Mouse (Mus musculus): Measurements from ENCODE around the gene Hrc. TPM values are rescaled to one million over a fixed set of nuclear protein-coding genes. Genes with fewer than 3 reads are reported as not detected.
A peak's percentile ranks its signal among the peaks of the same experiment; 100 is the strongest.

Gene Hrc
- total and polyA plus RNA-seq, 3 experiments = 0.10 to 0.21 TPM; not detected in 1

DNA sequence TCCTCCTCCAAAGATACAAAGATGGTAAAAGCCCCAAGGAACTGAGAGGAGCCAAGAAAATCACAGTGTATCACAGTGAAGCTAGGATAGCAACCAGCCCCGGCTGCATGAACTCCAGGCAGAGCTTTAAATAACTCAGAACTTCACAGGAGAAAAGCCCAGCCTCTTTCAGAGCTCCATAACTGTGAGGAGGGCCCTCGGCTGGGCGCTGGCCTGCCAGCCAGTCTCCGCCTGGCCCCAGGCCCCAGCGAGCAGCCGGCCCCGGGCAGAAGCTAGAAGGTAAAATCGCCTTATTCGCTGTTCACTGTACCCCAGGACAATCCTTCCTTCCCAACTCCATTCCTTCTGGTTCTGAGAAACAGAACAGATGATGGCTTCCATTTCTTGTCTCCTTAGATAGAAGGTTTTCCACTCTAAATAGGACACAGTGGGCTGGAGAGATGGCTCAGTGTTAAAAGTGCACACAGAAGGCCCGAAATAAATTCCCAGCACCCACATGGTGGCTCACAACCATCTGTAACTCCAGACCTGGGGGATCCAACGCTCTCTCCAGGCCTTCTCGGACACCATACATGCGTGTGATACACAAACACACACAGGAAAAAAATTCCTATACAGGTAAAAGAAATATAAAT, 6.1 kb upstream of the Hrc start:
- in situ Hi-C loops (cut with MboI; ENCODE audit: low pct_ligation_motif_present, low pct_unique_long_range_greater_than_20kb, low sequenced_read_pairs) (no loop called here), dilution Hi-C loops (cut with MboI; ENCODE audit: extremely low pct_ligation_motif_present, extremely low pct_unique_long_range_greater_than_20kb, low sequenced_read_pairs) (no loop called here)
- Histone ChIP-seq H3K79me2 (replicated peaks; ENCODE audit: control insufficient read depth, extremely low read depth, insufficient read depth, poor library complexity, severe bottlenecking) (no peaks in the 10 kb centered on the region), H3K4me3 (replicated peaks in 1 of 3; ENCODE audit: low read depth in 2 of 3, low read length in 2 of 3, poor library complexity in 1 of 3) (no peak overlapping the region), H3K36me3 (replicated peaks in 1 of 2; ENCODE audit: control insufficient read depth in 1 of 2, insufficient read depth in 1 of 2, low read length in 1 of 2) (peaks cover 0 to 7% of the 10 kb centered on the region in 2 experiments), H3K9ac (ENCODE audit: insufficient read depth, low read depth) (no peak overlapping the region), H3K27ac (ENCODE audit: insufficient read depth, low read depth) (no peak overlapping the region), H3K4me1 (ENCODE audit: control insufficient read depth in 1 of 2, insufficient read depth in 2 of 2) (peaks cover 6 to 10% of the 10 kb centered on the region in 2 experiments; a peak in 3 of 4 replicates), H3K4me2 (ENCODE audit: insufficient read depth, low read depth, poor library complexity, severe bottlenecking) (no peak overlapping the region), H3K9me3 (replicated peaks; ENCODE audit: low read length) (peaks cover 18% of the 10 kb centered on the region), H3K27me3 (replicated peaks) (peaks cover 38% of the 10 kb centered on the region)
- DNase-seq (ENCODE audit: extremely low read depth) = no peak
- no peak for TF ChIP-seq NELFE (IDR thresholded peaks at IDR 0.05; ENCODE audit: low read depth, low read length)
- no peak for TF ChIP-seq IRF4 (IDR thresholded peaks at IDR 0.05; ENCODE audit: low read depth, low read length)
- TF ChIP-seq EP300 (IDR thresholded peaks at IDR 0.05; ENCODE audit: low read length) = no peak

DNA sequence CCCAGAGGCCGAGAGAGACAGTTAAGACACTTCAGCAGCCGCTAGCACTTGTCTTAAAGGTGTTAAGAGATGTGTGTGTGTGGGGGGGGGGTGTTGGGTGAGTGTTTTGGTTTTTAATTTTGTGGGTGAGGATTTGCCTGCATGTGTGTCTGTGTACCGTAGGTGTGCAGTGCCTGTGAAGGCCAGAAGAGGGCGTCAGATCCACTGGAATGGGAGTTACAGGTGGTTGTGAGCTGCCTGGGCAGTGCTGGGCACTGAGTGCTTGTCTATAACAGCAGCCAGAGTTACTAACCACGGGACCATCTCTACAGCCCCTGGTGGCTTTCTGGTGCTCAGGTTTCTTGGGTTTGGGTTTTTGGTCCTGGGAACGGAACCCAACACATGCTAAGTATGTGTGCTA, 3.6 kb upstream of the Hrc start:
- no peaks in the 10 kb centered on the region for H3K79me2 ChIP-seq (replicated peaks; ENCODE audit: control insufficient read depth, extremely low read depth, insufficient read depth, poor library complexity, severe bottlenecking)
- in situ Hi-C loops (cut with MboI; ENCODE audit: low pct_ligation_motif_present, low pct_unique_long_range_greater_than_20kb, low sequenced_read_pairs) (no loop called here), dilution Hi-C loops (cut with MboI; ENCODE audit: extremely low pct_ligation_motif_present, extremely low pct_unique_long_range_greater_than_20kb, low sequenced_read_pairs) (no loop called here)
- H3K9ac ChIP-seq (ENCODE audit: insufficient read depth, low read depth) = no peak overlapping the region
- H3K4me2 ChIP-seq (ENCODE audit: insufficient read depth, low read depth, poor library complexity, severe bottlenecking) = no peak overlapping the region
- H3K36me3 ChIP-seq (replicated peaks in 1 of 2; ENCODE audit: control insufficient read depth in 1 of 2, insufficient read depth in 1 of 2, low read length in 1 of 2) = peaks cover 0 to under 1% of the 10 kb centered on the region in 2 experiments
- peaks cover 15 to 20% of the 10 kb centered on the region in 2 experiments for H3K4me1 ChIP-seq (ENCODE audit: control insufficient read depth in 1 of 2, insufficient read depth in 2 of 2)
- H3K9me3 ChIP-seq (replicated peaks; ENCODE audit: low read length) = peaks cover 10% of the 10 kb centered on the region
- peak in 1 of 2 experiments; percentile 36; a peak in 2 of 4 replicates for TF ChIP-seq CTCF (conservative IDR thresholded peaks at IDR 0.05 in 1 of 2, IDR thresholded peaks at IDR 0.05 in 1 of 2; ENCODE audit: low read depth in 2 of 2, low read length in 2 of 2)
- no peak for TF ChIP-seq SMC3 (IDR thresholded peaks at IDR 0.05; ENCODE audit: low read depth, low read length)
- DNase-seq (ENCODE audit: extremely low read depth) = no peak
- H3K27me3 ChIP-seq (replicated peaks) = peaks cover 58% of the 10 kb centered on the region
- H3K27ac ChIP-seq (ENCODE audit: insufficient read depth, low read depth) = no peak overlapping the region
- no peak overlapping the region for H3K4me3 ChIP-seq (replicated peaks in 1 of 3; ENCODE audit: low read depth in 2 of 3, low read length in 2 of 3, poor library complexity in 1 of 3)

DNA sequence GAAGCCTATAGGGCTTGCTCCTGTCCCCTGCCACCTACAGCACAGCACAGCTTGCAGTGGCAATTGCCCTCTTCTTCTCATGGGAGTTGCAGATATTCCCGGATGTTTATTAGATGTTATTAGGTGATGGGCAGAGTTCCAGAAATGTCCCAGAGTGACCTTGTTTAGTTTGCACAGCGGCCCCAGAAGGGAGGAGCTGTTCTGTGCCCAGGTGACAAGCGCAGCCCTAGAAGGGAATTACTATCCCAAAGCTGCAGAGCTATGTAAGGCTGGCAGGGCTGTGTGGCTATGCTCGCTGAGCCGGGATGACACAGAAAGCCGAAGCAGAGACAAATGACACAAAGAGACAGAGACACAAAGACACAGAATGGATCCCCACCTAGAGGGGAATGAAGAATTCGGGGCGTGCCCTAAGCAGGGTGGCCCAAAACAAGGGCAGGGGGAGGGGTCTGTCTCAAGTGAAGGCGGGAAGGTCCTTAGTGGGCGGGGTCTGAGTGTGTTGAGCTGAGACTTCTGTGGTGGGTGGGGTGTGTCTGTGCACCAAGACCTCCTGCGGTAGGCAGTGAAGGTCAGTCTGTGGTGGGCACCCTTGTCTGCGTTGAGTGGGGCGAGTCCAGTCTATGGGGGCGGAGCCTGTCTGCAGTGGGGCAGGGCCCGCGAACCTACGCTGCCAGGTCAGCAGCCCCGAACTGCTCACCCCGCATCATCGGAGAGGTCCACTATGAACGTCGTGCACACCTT, 2.2 kb upstream of the Hrc start:
- peak overlapping the region; percentile 79 for H3K4me2 ChIP-seq (ENCODE audit: insufficient read depth, low read depth, poor library complexity, severe bottlenecking)
- H3K9me3 ChIP-seq (replicated peaks; ENCODE audit: low read length) = peaks cover 5% of the 10 kb centered on the region
- TF ChIP-seq MAFK (IDR thresholded peaks at IDR 0.05; ENCODE audit: insufficient replicate concordance, low read length) (no peak), TBP (conservative IDR thresholded peaks at IDR 0.05; ENCODE audit: low read depth, low read length) (no peak), RCOR1 (conservative IDR thresholded peaks at IDR 0.05; ENCODE audit: low read depth, low read length) (no peak), ZKSCAN1 (IDR thresholded peaks at IDR 0.05; ENCODE audit: borderline replicate concordance, low read depth, low read length) (no peak), E2F4 (IDR thresholded peaks at IDR 0.05; ENCODE audit: insufficient replicate concordance, low read depth, low read length) (0 out of 2 replicates have a peak, but pooled peaks have one; percentile 17)
- no peaks in the 10 kb centered on the region for H3K79me2 ChIP-seq (replicated peaks; ENCODE audit: control insufficient read depth, extremely low read depth, insufficient read depth, poor library complexity, severe bottlenecking)
- H3K4me1 ChIP-seq (ENCODE audit: control insufficient read depth in 1 of 2, insufficient read depth in 2 of 2) = peaks cover 27 to 33% of the 10 kb centered on the region in 2 experiments
- dilution Hi-C loops (cut with MboI; ENCODE audit: extremely low pct_ligation_motif_present, extremely low pct_unique_long_range_greater_than_20kb, low sequenced_read_pairs) = no loop called here
- H3K9ac ChIP-seq (ENCODE audit: insufficient read depth, low read depth) = peak overlapping the region; percentile 50
- peak; percentile 40 for DNase-seq (ENCODE audit: extremely low read depth)
- H3K27ac ChIP-seq (ENCODE audit: insufficient read depth, low read depth) = no peak overlapping the region
- no peaks in the 10 kb centered on the region for H3K36me3 ChIP-seq (replicated peaks in 1 of 2; ENCODE audit: control insufficient read depth in 1 of 2, insufficient read depth in 1 of 2, low read length in 1 of 2)
- H3K27me3 ChIP-seq (replicated peaks) = peaks cover 68% of the 10 kb centered on the region
- peak overlapping the region; percentile 57 to 62 (median 58) for H3K4me3 ChIP-seq (replicated peaks in 1 of 3; ENCODE audit: low read depth in 2 of 3, low read length in 2 of 3, poor library complexity in 1 of 3)
- in situ Hi-C loops (cut with MboI; ENCODE audit: low pct_ligation_motif_present, low pct_unique_long_range_greater_than_20kb, low sequenced_read_pairs) = no loop called here
